Mouse (Mus musculus) bone marrow macrophage, adult 2 months (primary cell): ENCODE data around the gene Rras.

Experiments used
- CTCF ChIP-seq: IDR thresholded peaks from 2 replicates; pipeline ENCODE4 v1.5.1; 2012; ENCODE audit warnings: low read depth, mild to moderate bottlenecking, low read length, moderate library complexity
- POLR2A ChIP-seq: IDR thresholded peaks from 2 replicates; pipeline ENCODE4 v1.6.1; 2012; ENCODE audit warnings: mild to moderate bottlenecking, low read depth, low read length, borderline replicate concordance

GRCm38 (mm10) chr7:44983944-44984832, 33.6 kb upstream of the Rras start:
- TF ChIP-seq CTCF (no peak), POLR2A (no peak)
